Mouse (Mus musculus): ENCODE measurements around the gene Gpa33.

The Gpa33 gene

GRCm38 (mm10) chr1:166165159-166165558 lies 35.1 kb downstream of the Gpa33 start:
- no peak for DNase-seq

GRCm38 (mm10) chr1:166167405-166167804 lies 37.4 kb downstream of the Gpa33 start:
- no peak for DNase-seq

GRCm38 (mm10) chr1:166168017-166168416 lies 38.0 kb downstream of the Gpa33 start:
- no peak for DNase-seq

- no peak for DNase-seq
Measured at GRCm38 (mm10) chr1:166169713-166170112, 39.7 kb downstream of the Gpa33 start.

- DNase-seq = no peak
Measured at GRCm38 (mm10) chr1:166170852-166171251, 40.8 kb downstream of the Gpa33 start.

GRCm38 (mm10) chr1:166172992-166173391 lies 43.0 kb downstream of the Gpa33 start:
- DNase-seq = no peak

GRCm38 (mm10) chr1:166173621-166174020 lies 43.6 kb downstream of the Gpa33 start:
- no peak for DNase-seq

- no peak for DNase-seq
Measured at GRCm38 (mm10) chr1:166181510-166181909, 51.5 kb downstream of the Gpa33 start.

GRCm38 (mm10) chr1:166182952-166183627 lies 53.1 kb downstream of the Gpa33 start:
- DNase-seq = peak; percentile 14

GRCm38 (mm10) chr1:166184391-166185229 lies 54.6 kb downstream of the Gpa33 start:
- no peak for DNase-seq

- DNase-seq = no peak
Measured at GRCm38 (mm10) chr1:166185357-166185756, 55.3 kb downstream of the Gpa33 start.

GRCm38 (mm10) chr1:166189821-166190220 lies 59.8 kb downstream of the Gpa33 start:
- no peak for DNase-seq

- no peak for DNase-seq
Measured at GRCm38 (mm10) chr1:166204171-166204570, 74.1 kb downstream of the Gpa33 start.

- DNase-seq = no peak
Measured at GRCm38 (mm10) chr1:166205159-166205558, 75.1 kb downstream of the Gpa33 start.

GRCm38 (mm10) chr1:166209371-166209770 lies 79.3 kb downstream of the Gpa33 start:
- no peak for DNase-seq

GRCm38 (mm10) chr1:166214181-166214580 lies 84.1 kb downstream of the Gpa33 start:
- DNase-seq = peak; percentile 4
